Mouse (Mus musculus) spleen, embryonic (tissue): Measurements from ENCODE around the gene Nsun4.

Experiments
- CTCF ChIA-PET: fragments of 350-600 bp; sonication (Branson Sonifier 250); formaldehyde crosslinking; loops from one replicate; lab custom pipeline; 2022; lab: Charles Lee

Nsun4 gene

GRCm38 (mm10) chr4:116053399-116053961 is at the start of gene Nsun4:
TSS of gene Nsun4 (minus strand) at chr4:116053876.
- CTCF ChIA-PET, result interaction anchor here (0.7 kb wide), 1 partner anchor 21 kb away, joined by 3 read pairs; no protein-coding TSS in a partner anchor

- CTCF ChIA-PET, result interaction anchor here (0.6 kb wide), 1 partner anchor 29 kb away, joined by 3 read pairs; no protein-coding TSS in a partner anchor
These were observed 47.3 kb upstream of the Nsun4 start for GRCm38 (mm10) chr4:116100959-116101358.

- CTCF ChIA-PET, result no interaction called here
These were observed 43.5 kb upstream of the Nsun4 start for GRCm38 (mm10) chr4:116097211-116097610.

GRCm38 (mm10) chr4:116096291-116096690 is 42.6 kb upstream of the Nsun4 start:
- CTCF ChIA-PET, result no interaction called here

GRCm38 (mm10) chr4:116088510-116089249 is 35.0 kb upstream of the Nsun4 start:
- CTCF ChIA-PET, result no interaction called here

- CTCF ChIA-PET, result no interaction called here
These were observed 23.8 kb upstream of the Nsun4 start for GRCm38 (mm10) chr4:116077240-116078095.

- CTCF ChIA-PET, result no interaction called here
These were observed 22.9 kb upstream of the Nsun4 start for GRCm38 (mm10) chr4:116076369-116077231.

GRCm38 (mm10) chr4:116075631-116076368 is 22.1 kb upstream of the Nsun4 start:
- CTCF ChIA-PET, result no interaction called here

- CTCF ChIA-PET, result interaction anchor here (1.2 kb wide), 1 partner anchor 22 kb away, joined by 3 read pairs; no protein-coding TSS in a partner anchor
These were observed 21.4 kb upstream of the Nsun4 start, which contains the start of the genes Uqcrh and Lrrc41 for GRCm38 (mm10) chr4:116074861-116075620. TSS of gene Uqcrh (minus strand) at chr4:116075071. TSS of gene Lrrc41 (plus strand) at chr4:116075269.

- CTCF ChIA-PET, result interaction anchor here (1.2 kb wide), 1 partner anchor 21 kb away, joined by 3 read pairs; no protein-coding TSS in a partner anchor
These were observed 20.5 kb upstream of the Nsun4 start for GRCm38 (mm10) chr4:116074145-116074675.

- CTCF ChIA-PET, result no interaction called here
These were observed 19.5 kb upstream of the Nsun4 start for GRCm38 (mm10) chr4:116073146-116073545.

GRCm38 (mm10) chr4:116070116-116070515 is 16.4 kb upstream of the Nsun4 start:
- CTCF ChIA-PET, result no interaction called here

- CTCF ChIA-PET, result interaction anchor here (0.7 kb wide), 1 partner anchor 112 kb away, joined by 10 read pairs; no protein-coding TSS in a partner anchor
These were observed 10.2 kb upstream of the Nsun4 start for GRCm38 (mm10) chr4:116063855-116064254.

- CTCF ChIA-PET, result interaction anchor here (0.7 kb wide), 1 partner anchor 101 kb away, joined by 5 read pairs; no protein-coding TSS in a partner anchor
These were observed 5.5 kb upstream of the Nsun4 start for GRCm38 (mm10) chr4:116059012-116059726.

- CTCF ChIA-PET, result no interaction called here
These were observed 3.9 kb upstream of the Nsun4 start for GRCm38 (mm10) chr4:116057559-116057958.

- CTCF ChIA-PET, result interaction anchor here (0.7 kb wide), 1 partner anchor 21 kb away, joined by 3 read pairs; no protein-coding TSS in a partner anchor
These were observed 966 bp downstream of the Nsun4 start for GRCm38 (mm10) chr4:116052526-116053293.

GRCm38 (mm10) chr4:116049211-116049610 is 4.5 kb downstream of the Nsun4 start:
- CTCF ChIA-PET, result no interaction called here
